Mouse (Mus musculus) heart, adult 10 weeks (tissue): ENCODE results near the gene Itgb5. TPM values are rescaled to one million over a fixed set of nuclear protein-coding genes. Genes with fewer than 3 reads are reported as not detected.

ENCODE experiments used
- polyA plus RNA-seq: library from polyadenylated mRNA; stranded (reverse); fragments of 350-450 nt; fragmentation: Illumina TruSeq; extraction: RNeasy Lipid Tissue Mini Kit (QIAGEN cat#74804); gene quantifications from one replicate; pipeline ENCODE4 v1.2.3, GENCODE M21; 2014; ENCODE audit warnings: low read depth, low replicate concordance

Gene Itgb5
- polyA plus RNA-seq: 98.1 TPM

DNA sequence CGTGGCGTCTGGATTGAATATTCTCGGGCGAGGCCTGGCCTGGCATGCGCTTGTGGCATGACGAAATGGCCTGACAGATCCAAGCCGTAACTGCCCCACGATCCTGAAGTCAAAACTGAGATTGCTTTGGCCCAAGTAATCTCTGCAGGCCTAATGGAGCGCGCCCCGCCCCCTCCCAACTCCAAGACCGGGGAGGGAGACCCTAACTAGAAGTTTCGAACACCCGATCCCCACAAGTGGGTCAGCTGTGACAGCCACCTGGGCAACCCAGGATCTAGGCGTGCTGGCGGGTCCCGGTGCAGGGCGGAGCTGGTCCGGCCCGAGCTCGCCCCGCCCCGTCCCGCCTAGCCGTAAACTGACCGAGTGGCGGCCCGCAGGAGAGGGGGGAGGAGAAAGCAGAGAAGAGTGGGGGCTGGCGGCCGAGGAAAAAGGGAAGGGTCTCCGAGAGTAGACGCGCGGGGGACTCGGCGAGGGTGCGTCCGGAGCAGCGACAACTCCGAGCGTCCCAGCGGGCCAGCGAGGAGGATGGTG is at the start of gene Itgb5:
TSS of gene Itgb5 (plus strand) at position 365 of the 531 bp plus-strand sequence.

DNA sequence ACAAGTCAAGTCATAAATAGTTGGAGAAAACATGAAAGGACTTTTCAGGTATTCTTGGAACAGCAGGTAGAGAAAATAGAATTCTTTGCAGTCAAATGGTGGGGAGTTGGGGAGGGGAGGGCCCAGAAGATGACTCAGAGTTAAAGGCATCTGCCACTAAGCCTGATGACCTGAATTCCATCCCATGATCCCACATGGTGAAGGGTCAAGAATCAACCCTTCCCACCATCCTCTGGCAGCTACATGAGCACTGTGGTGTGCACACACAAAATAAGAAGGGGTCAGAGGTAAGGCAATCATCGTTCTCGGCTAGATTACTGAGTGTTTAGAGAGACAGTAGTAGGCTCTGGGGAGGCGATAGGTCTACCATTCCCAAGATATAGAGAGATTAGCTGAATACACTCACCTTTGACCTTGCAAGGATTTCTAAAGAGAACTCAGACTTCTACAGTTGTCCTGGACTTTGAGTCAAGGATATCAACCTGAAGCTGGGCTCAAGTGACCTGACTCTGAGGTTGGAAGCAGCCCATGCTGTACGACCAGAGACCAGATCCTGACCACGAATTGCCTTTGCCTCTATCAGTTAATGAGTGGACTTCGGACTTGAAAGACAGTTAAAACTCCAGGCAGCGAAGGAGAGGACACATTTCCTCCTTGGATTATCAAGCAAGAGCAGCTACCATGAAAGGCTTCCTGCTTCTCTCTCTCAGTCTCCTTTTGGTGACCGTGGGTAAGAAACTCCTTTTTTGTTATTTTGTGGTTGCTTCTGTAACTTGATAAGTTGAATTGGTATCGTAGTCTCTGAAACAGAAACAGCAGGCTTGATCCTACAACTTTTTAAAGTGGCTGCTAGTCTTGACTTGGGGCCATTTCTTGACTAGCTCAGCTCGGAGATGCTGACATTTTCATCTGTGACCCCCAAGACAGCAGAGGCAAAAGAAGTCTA is 35.3 kb upstream of the Itgb5 start, which contains the start of gene Muc13:
TSS of gene Muc13 (plus strand) at position 192 of the 946 bp plus-strand sequence.

DNA sequence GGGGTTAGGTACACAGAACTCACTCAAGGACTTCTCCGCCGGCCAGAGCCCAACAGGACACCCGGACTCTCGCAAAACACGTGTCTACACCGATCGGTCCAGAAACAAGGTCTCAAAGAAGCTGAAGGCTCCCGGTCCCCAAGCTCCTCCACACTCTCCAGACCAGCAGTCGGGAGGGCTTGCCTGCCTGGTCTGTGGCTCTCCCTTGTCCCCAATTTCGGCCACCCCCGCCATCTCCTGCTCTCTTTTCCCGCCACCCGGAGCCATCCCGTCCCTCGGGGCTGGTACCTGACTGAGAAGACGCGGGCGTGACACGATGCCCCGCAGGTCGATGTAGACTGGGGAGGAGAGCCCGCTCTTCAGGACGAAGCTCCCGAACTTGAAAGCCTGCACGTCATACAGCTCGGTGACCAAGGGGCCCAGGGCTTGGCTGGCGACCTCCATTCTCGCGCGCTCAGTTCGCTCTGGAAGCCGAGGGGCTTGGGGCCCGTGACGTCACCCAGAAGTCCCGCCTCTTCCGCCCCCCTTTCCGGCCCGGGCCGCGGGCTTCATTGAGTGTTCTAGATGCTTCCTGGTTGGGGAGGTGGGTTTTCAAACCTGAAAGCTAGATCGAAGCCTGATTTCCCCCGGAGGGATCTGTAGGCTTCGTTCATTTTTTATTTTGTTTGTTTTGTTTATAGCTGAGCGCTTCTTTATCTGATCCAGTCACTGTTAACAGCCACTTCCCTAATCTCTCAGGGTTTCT is 137.2 kb downstream of the Itgb5 start, which contains the start of gene Umps:
TSS of gene Umps (minus strand) at position 501 of the 745 bp plus-strand sequence.

Other genes starting within 250 kb of the Itgb5 start
- gene Heg1, start 145.3 kb upstream of the Itgb5 start, polyA plus RNA-seq: 53.4 TPM
- 0.45 TPM for gene Muc13, start 35.6 kb upstream of the Itgb5 start, polyA plus RNA-seq
- gene Umps, start 137.4 kb downstream of the Itgb5 start, polyA plus RNA-seq: 5.8 TPM